Mouse (Mus musculus): Measurements from ENCODE around the gene Shroom1. TPM values are rescaled to one million over a fixed set of nuclear protein-coding genes. Genes with fewer than 3 reads are reported as not detected.
"Not testable (repeated sequence)": the region's sequence is repeated elsewhere in the genome, so short reads cannot be mapped to it uniquely, and the experiment has no call there.

Gene Shroom1
- polyA plus RNA-seq, 1 experiment from 2014 or later: 1.9 TPM

GRCm38 (mm10) chr11:53426914-53427313, 30.1 kb upstream of the Shroom1 start:
- H3K36me3 ChIP-seq (ENCODE audit: control insufficient read depth, insufficient read depth, low read length): peaks cover 19% of the 10 kb centered on the region
- H3K4me2 ChIP-seq (ENCODE audit: low read length); H3K9me3 ChIP-seq (ENCODE audit: control insufficient read depth, low read length); ATAC-seq (ENCODE audit: low FRiP score, low TSS enrichment); H3K9ac ChIP-seq (replicated peaks; ENCODE audit: low read length); H3K27ac ChIP-seq (replicated peaks; ENCODE audit: low read depth, low read length); H3K4me3 ChIP-seq (replicated peaks; ENCODE audit: low read depth, low read length); H3K27me3 ChIP-seq (ENCODE audit: control insufficient read depth, insufficient read depth, low read length); DNase-seq: not testable (repeated sequence)
- WGBS: 85% methylated on average over 3 of the region's 3 CpGs
- H3K4me1 ChIP-seq (ENCODE audit: control insufficient read depth, insufficient read depth, low read length): peaks cover 11% of the 10 kb centered on the region

- H3K4me2 ChIP-seq (ENCODE audit: low read length): no peak overlapping the region
- ATAC-seq (ENCODE audit: low FRiP score, low TSS enrichment): no peak
- H3K36me3 ChIP-seq (ENCODE audit: control insufficient read depth, insufficient read depth, low read length): peaks cover 19% of the 10 kb centered on the region
- no peak overlapping the region for H3K27ac ChIP-seq (replicated peaks; ENCODE audit: low read depth, low read length)
- no peaks in the 10 kb centered on the region for H3K27me3 ChIP-seq (ENCODE audit: control insufficient read depth, insufficient read depth, low read length)
- DNase-seq: no peak
- H3K9me3 ChIP-seq (ENCODE audit: control insufficient read depth, low read length): no peaks in the 10 kb centered on the region
- WGBS: 96% methylated on average over 3 of the region's 3 CpGs
- H3K4me3 ChIP-seq (replicated peaks; ENCODE audit: low read depth, low read length): no peak overlapping the region
- H3K4me1 ChIP-seq (ENCODE audit: control insufficient read depth, insufficient read depth, low read length): peaks cover 11% of the 10 kb centered on the region
- no peak overlapping the region for H3K9ac ChIP-seq (replicated peaks; ENCODE audit: low read length)
Observed at GRCm38 (mm10) chr11:53427993-53428715, 28.9 kb upstream of the Shroom1 start.

GRCm38 (mm10) chr11:53428716-53429057, 28.3 kb upstream of the Shroom1 start:
- Histone ChIP-seq H3K4me1 (ENCODE audit: control insufficient read depth, insufficient read depth, low read length) (peaks cover 11% of the 10 kb centered on the region), H3K9ac (replicated peaks; ENCODE audit: low read length) (no peak overlapping the region), H3K27ac (replicated peaks; ENCODE audit: low read depth, low read length) (no peak overlapping the region), H3K9me3 (ENCODE audit: control insufficient read depth, low read length) (no peaks in the 10 kb centered on the region), H3K4me3 (replicated peaks; ENCODE audit: low read depth, low read length) (no peak overlapping the region), H3K27me3 (ENCODE audit: control insufficient read depth, insufficient read depth, low read length) (no peaks in the 10 kb centered on the region), H3K36me3 (ENCODE audit: control insufficient read depth, insufficient read depth, low read length) (peaks cover 19% of the 10 kb centered on the region), H3K4me2 (ENCODE audit: low read length) (no peak overlapping the region)
- WGBS: 93% methylated on average over 5 of the region's 5 CpGs
- DNase-seq (no peak), ATAC-seq (ENCODE audit: low FRiP score, low TSS enrichment) (no peak)

- DNase-seq (no peak), ATAC-seq (ENCODE audit: low FRiP score, low TSS enrichment) (no peak)
- Histone ChIP-seq H3K9ac (replicated peaks; ENCODE audit: low read length) (no peak overlapping the region), H3K27me3 (ENCODE audit: control insufficient read depth, insufficient read depth, low read length) (no peaks in the 10 kb centered on the region), H3K36me3 (ENCODE audit: control insufficient read depth, insufficient read depth, low read length) (peaks cover 19% of the 10 kb centered on the region), H3K27ac (replicated peaks; ENCODE audit: low read depth, low read length) (no peak overlapping the region), H3K4me3 (replicated peaks; ENCODE audit: low read depth, low read length) (no peak overlapping the region), H3K9me3 (ENCODE audit: control insufficient read depth, low read length) (no peaks in the 10 kb centered on the region), H3K4me2 (ENCODE audit: low read length) (peak overlapping the region; percentile 92), H3K4me1 (ENCODE audit: control insufficient read depth, insufficient read depth, low read length) (peaks cover 11% of the 10 kb centered on the region)
Observed at GRCm38 (mm10) chr11:53429182-53429581, 27.8 kb upstream of the Shroom1 start.

- H3K4me2 ChIP-seq (ENCODE audit: low read length): peak overlapping the region; percentile 92
- H3K27ac ChIP-seq (replicated peaks; ENCODE audit: low read depth, low read length): peak overlapping the region; percentile 80
- peak overlapping the region; percentile 97 for H3K4me3 ChIP-seq (replicated peaks; ENCODE audit: low read depth, low read length)
- WGBS: under 1% methylated on average over 34 of the region's 34 CpGs
- no peak for DNase-seq
- no peaks in the 10 kb centered on the region for H3K27me3 ChIP-seq (ENCODE audit: control insufficient read depth, insufficient read depth, low read length)
- peak; percentile 54 for ATAC-seq (ENCODE audit: low FRiP score, low TSS enrichment)
- H3K4me1 ChIP-seq (ENCODE audit: control insufficient read depth, insufficient read depth, low read length): peaks cover 11% of the 10 kb centered on the region
- peaks cover 19% of the 10 kb centered on the region for H3K36me3 ChIP-seq (ENCODE audit: control insufficient read depth, insufficient read depth, low read length)
- H3K9ac ChIP-seq (replicated peaks; ENCODE audit: low read length): peak overlapping the region; percentile 89
- H3K9me3 ChIP-seq (ENCODE audit: control insufficient read depth, low read length): no peaks in the 10 kb centered on the region
Observed at GRCm38 (mm10) chr11:53430300-53430669, 26.7 kb upstream of the Shroom1 start.

GRCm38 (mm10) chr11:53430670-53431346, 26.2 kb upstream of the Shroom1 start, which contains the start of the genes Uqcrq and Gdf9:
TSS of gene Uqcrq (minus strand) at chr11:53430831.
TSS of gene Gdf9 (plus strand) at chr11:53431023.
- peak within 1 kb of the TSS; percentile 80 for H3K27ac ChIP-seq (replicated peaks; ENCODE audit: low read depth, low read length)
- peaks cover 19% of the 10 kb centered on the region for H3K36me3 ChIP-seq (ENCODE audit: control insufficient read depth, insufficient read depth, low read length)
- H3K4me3 ChIP-seq (replicated peaks; ENCODE audit: low read depth, low read length): peak within 1 kb of the TSS; percentile 97
- no peaks in the 10 kb centered on the region for H3K27me3 ChIP-seq (ENCODE audit: control insufficient read depth, insufficient read depth, low read length)
- H3K4me2 ChIP-seq (ENCODE audit: low read length): peak within 1 kb of the TSS; percentile 92
- ATAC-seq (ENCODE audit: low FRiP score, low TSS enrichment) (peak; percentile 97), DNase-seq (peak; percentile 100)
- no peaks in the 10 kb centered on the region for H3K9me3 ChIP-seq (ENCODE audit: control insufficient read depth, low read length)
- peaks cover 11% of the 10 kb centered on the region for H3K4me1 ChIP-seq (ENCODE audit: control insufficient read depth, insufficient read depth, low read length)
- peak within 1 kb of the TSS; percentile 89 for H3K9ac ChIP-seq (replicated peaks; ENCODE audit: low read length)
- under 1% methylated on average over 44 of the region's 44 CpGs for WGBS

- Histone ChIP-seq H3K27ac (replicated peaks; ENCODE audit: low read depth, low read length) (peak overlapping the region; percentile 80), H3K9me3 (ENCODE audit: control insufficient read depth, low read length) (no peaks in the 10 kb centered on the region), H3K4me3 (replicated peaks; ENCODE audit: low read depth, low read length) (peak overlapping the region; percentile 97), H3K4me1 (ENCODE audit: control insufficient read depth, insufficient read depth, low read length) (peaks cover 11% of the 10 kb centered on the region), H3K27me3 (ENCODE audit: control insufficient read depth, insufficient read depth, low read length) (no peaks in the 10 kb centered on the region), H3K9ac (replicated peaks; ENCODE audit: low read length) (peak overlapping the region; percentile 36), H3K36me3 (ENCODE audit: control insufficient read depth, insufficient read depth, low read length) (peaks cover 18% of the 10 kb centered on the region), H3K4me2 (ENCODE audit: low read length) (peak overlapping the region; percentile 92)
- WGBS: 20% methylated on average over 9 of the region's 9 CpGs
- ATAC-seq (ENCODE audit: low FRiP score, low TSS enrichment): no peak; the same call in 1 of the 2 replicates
- no peak for DNase-seq
Observed at GRCm38 (mm10) chr11:53431347-53432056, 25.5 kb upstream of the Shroom1 start.

- DNase-seq: no peak
- H3K4me1 ChIP-seq (ENCODE audit: control insufficient read depth, insufficient read depth, low read length): peaks cover 11% of the 10 kb centered on the region
- no peaks in the 10 kb centered on the region for H3K9me3 ChIP-seq (ENCODE audit: control insufficient read depth, low read length)
- no peak for ATAC-seq (ENCODE audit: low FRiP score, low TSS enrichment)
- H3K36me3 ChIP-seq (ENCODE audit: control insufficient read depth, insufficient read depth, low read length): peaks cover 9% of the 10 kb centered on the region
- H3K4me3 ChIP-seq (replicated peaks; ENCODE audit: low read depth, low read length): no peak overlapping the region
- no peak overlapping the region for H3K9ac ChIP-seq (replicated peaks; ENCODE audit: low read length)
- no peak overlapping the region for H3K27ac ChIP-seq (replicated peaks; ENCODE audit: low read depth, low read length)
- no peaks in the 10 kb centered on the region for H3K27me3 ChIP-seq (ENCODE audit: control insufficient read depth, insufficient read depth, low read length)
- no peak overlapping the region for H3K4me2 ChIP-seq (ENCODE audit: low read length)
- WGBS: 64% methylated on average over 6 of the region's 6 CpGs
Observed at GRCm38 (mm10) chr11:53433057-53433456, 23.9 kb upstream of the Shroom1 start.
